Mouse (Mus musculus) effector memory CD4-positive, alpha-beta T cell, adult 7 months (primary cell): ENCODE results near the gene Bub1b. TPM values are rescaled to one million over a fixed set of nuclear protein-coding genes. Genes with fewer than 3 reads are reported as not detected.

Experiments
- polyA plus RNA-seq: library from polyadenylated mRNA; unstranded; fragments of 100-300 nt; shearing (Covaris generic); gene quantifications from one replicate; pipeline ENCODE4 v1.2.1, GENCODE M21; 2017

The Bub1b gene
- polyA plus RNA-seq = 2.7 TPM

DNA sequence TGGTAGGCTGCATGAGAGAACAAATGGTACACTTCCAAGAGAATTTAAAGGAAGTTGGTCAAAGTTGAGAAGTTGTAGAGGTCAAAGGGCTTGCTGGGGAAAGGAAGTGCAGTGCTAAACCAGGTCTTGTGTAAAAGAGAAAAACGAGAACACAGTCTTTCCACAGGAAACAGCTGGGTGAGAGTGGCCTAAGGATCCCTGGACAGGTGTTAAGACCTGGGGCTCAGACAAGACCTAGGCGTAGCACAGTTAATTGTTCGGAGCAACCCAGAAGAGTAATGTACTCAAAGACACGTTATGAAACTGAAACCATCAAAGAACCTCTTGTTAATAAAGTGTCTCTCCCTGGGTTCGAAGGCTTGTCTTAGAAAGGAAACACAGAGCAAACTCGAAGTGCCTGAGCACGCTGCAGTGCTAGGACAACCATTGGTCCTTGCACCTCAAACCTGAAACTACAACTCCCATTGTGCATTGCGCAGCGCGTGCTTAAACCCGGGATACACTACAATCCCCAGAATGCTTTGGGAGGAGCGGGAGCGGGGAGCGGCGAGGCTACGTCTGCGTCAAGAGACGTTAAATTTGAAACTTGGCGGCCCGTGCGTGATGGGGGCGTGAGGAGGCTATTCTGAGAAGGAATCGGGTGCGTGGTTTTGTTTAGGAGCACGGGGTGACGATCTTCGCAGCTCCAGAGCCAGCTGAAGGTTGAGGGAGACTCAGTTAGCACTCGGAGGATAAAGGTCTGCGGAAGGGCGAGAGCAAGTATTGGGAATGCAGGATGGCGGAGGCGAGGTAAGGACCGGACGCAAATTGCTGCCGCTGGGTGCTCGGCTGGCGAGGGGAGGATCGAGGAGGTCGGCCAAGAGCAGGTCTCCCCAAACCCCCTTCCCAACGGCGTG, at the start of gene Bub1b:
Gene Bub1b (plus strand): TSS at position 539 of the 896 bp plus-strand sequence.

DNA sequence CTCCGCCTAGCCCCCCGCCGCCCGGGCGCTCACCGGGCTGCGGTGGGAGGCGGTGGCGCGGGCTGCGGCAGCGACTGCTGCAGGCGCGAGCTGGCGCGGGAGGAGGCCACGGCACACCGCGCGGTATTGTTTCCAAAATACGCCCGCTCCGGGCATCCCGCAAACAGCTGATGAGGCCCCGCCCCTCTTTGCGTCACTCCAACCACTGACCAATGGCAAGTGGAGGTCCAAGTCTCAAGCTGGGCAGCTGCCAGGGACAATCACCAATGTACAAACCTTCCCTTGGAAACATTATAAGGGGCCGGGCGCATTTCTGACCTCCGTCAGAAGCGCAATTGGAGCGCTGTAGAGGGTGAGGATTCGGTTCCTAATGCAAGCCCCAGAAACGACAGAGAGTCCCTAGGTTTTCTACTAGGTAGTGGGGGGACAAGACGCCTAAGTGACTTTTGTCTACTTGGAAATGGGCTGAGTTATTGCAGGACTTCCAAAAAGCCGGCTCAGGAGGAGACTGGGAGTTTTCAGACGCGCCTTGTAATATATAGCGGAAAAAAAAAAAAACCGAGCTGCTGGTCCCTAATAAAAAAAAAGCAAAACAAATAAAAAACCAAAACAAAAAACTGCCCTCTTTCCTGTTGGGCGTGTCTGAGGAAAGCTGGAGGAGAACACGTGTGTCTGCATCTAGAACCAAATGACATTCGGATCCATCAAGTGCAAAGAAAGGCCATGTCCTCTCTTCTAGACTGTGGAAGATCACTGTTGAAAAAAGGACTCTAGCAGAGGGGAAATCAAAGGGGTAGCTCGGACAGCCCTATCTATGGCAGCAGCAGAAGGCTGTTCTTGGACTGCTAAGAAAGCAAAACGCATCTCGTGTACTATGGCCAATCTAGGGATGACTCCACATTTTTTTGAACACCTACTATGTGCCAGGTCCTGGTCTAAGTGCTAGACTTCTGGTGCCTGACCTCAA, 48.2 kb upstream of the Bub1b start, which contains the start of gene Bmf:
Gene Bmf (minus strand): TSS at position 181 of the 967 bp plus-strand sequence.

DNA sequence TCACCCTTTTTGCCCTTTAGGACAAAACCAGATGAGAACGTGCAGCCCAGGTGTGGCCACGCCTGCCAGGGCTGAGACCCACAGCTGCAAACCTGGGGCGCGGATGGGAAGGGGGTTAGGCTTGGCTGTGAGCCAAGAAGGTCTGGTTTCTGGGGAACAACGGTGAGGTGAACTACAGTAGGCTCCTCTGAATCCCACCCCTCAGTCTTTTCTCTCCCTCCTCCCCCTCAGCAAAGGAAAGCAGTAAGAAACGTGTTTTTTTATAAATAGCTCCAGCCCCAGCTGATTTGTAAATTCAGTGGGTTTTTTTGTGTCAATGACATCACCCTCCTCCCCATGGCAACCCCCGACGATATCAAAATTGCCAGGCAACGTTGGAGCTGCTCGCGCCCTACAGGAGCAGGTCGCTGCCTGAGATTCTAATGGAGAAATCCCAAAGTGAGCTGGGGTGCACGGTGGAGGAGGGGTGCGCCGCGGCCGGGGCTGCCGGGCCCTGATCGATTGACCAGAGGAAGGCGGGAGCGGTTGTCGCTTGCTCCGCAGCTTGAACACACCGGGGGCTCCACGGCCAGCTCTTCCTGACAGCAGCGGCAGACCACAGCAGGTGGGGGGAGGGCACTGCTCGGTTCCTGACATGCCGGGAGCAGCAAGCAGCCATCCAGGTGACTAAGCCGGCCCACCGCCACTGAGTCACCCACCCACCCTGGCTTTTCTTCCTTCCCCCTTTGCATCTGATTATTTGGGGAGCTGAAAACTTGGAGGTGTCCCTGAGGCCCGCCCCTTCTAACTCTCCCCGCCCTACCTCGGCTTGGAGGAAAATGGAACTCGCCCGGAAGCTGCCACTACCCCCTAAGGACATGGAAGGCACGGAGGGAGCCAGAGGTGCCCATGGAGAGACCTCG, 65.1 kb downstream of the Bub1b start, which contains the start of gene Pak6:
Gene Pak6 (plus strand): TSS at position 402 of the 902 bp plus-strand sequence.

Other genes starting within 250 kb of the Bub1b start
- gene Gpr176, start 224.8 kb upstream of the Bub1b start, polyA plus RNA-seq = 0.16 TPM
- gene Eif2ak4, start 209.6 kb upstream of the Bub1b start, polyA plus RNA-seq = 11.5 TPM
- 208 TPM for gene Srp14, start 118.5 kb upstream of the Bub1b start, polyA plus RNA-seq
- gene Bmf, start 48.5 kb upstream of the Bub1b start, polyA plus RNA-seq = 2.8 TPM
- 7.0 TPM for gene Pak6, start 65.1 kb downstream of the Bub1b start, polyA plus RNA-seq
- not detected for gene Ankrd63, start 105.8 kb downstream of the Bub1b start, polyA plus RNA-seq
- 11.2 TPM for gene Plcb2, start 130.2 kb downstream of the Bub1b start, polyA plus RNA-seq
- 16.6 TPM for gene Inafm2, start 147.5 kb downstream of the Bub1b start, polyA plus RNA-seq
- gene Ccdc9b, start 164.4 kb downstream of the Bub1b start, polyA plus RNA-seq = not detected
- gene Phgr1, start 174.6 kb downstream of the Bub1b start, polyA plus RNA-seq = not detected
- 0.69 TPM for gene Disp2, start 181.5 kb downstream of the Bub1b start, polyA plus RNA-seq
- gene Knstrn, start 215.8 kb downstream of the Bub1b start, polyA plus RNA-seq = 6.7 TPM